Mouse (Mus musculus): ENCODE measurements around the gene Rnf17.

DNA sequence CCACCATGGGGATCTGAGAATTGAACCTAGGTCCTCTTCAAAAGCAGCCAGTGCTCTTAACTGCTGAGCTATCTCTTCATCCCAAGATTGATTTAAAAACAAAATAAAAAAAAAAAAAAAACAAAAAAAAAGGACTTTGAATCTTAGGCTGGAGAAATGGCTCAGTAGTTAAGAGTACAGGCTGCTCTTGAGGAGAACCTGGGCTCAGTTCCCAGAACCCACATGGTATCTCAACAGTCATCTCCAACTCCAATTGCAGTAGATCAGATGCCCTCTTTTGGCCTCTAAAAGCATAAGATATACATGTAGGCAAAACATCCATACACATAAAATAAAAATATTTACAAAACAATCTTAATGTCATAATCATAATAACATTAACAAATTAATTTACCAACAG is 87.4 kb downstream of the Rnf17 start:
- TF ChIP-seq POLR2A (IDR thresholded peaks at IDR 0.05; ENCODE audit: low read depth, low read length) (no peak), CTCF (conservative IDR thresholded peaks at IDR 0.05; ENCODE audit: insufficient read depth, insufficient read length, low read depth, low read length) (no peak)

All from kidney, adult 2 months (tissue).